Mouse (Mus musculus) testis, postnatal 10 days (tissue): ENCODE measurements around the gene Popdc2.

Experiments
- DNase-seq: peaks from one replicate; pipeline ENCODE4 v3.0.0; 2021; ENCODE audit warnings: low spot score

The Popdc2 gene

GRCm38 (mm10) chr16:38354185-38354913 lies 7.7 kb upstream of the Popdc2 start:
- DNase-seq = no peak

GRCm38 (mm10) chr16:38358256-38358812 lies 3.7 kb upstream of the Popdc2 start:
- DNase-seq = no peak

GRCm38 (mm10) chr16:38359241-38359640 lies 2.8 kb upstream of the Popdc2 start:
- no peak for DNase-seq

GRCm38 (mm10) chr16:38359857-38360256 lies 2.2 kb upstream of the Popdc2 start:
- DNase-seq = no peak

DNA sequence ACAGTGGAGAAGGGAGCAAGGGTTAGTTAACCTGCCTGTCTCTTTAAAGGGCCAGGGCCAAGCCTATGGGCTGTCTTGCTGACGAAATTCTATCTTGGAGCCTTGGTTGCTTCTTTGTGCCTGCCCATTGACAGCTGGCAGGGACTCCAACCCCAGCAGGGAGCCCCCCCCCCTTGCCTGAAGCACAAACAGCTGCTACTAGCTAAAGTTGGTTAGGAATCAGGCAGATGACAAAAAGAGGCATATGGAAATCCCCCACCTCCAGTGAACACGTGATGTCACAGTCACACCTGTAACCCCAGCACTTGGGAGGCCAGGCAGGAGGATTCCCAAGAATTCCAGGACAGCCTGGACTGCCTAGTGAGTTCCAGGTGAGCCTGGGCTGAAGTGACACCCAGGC lies 1.7 kb upstream of the Popdc2 start:
- no peak for DNase-seq

DNA sequence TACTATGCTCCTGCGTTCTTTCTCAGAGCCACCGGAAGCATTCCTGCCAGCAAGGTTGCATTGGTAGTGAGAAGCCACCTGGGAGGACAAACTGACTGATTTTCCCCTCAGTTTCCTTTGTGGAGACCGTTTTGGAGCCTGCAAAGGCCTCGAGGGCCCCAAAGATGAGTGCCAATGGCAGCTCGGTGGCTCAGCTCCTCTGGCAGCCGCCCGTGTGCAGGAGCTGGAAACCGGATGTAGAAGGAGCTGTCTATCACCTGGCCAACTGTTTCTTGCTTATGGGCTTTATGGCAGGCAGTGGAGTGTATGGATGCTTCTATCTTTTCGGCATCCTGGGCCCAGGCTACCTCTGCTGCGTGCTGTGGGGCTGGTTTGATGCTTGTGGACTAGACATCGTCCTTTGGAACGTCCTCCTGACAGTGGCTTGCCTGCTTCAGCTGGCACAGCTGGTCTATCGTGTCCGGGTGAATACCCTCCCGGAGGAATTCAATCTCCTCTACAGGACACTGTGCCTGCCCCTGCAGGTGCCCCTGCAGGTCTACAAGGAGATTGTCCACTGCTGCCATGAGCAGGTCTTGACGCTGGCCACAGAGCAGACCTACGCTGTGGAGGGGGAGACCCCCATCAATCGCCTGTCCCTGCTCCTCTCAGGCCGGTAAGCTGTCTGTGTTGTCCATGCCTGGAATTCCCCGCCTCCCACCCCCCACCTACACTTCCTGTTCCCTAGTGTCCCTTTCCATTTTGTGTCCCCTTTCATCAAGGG lies 665 bp downstream of the Popdc2 start:
- no peak for DNase-seq

DNA sequence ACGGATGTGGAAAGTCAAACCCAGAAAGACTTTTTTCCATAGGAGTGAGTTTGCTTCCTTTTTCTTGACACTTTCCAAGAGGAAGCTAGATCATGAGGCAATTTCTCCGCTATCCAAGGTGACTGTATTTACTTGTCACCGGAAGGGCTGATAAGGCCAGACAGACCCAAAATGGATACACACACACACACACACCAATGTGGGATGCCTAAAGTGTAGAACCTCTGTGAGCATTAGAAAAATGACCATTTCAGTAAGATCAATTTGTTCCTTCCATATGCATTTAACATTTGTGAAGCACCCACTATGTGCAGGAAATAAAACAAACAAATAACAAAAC lies 1.2 kb downstream of the Popdc2 start:
- no peak for DNase-seq

GRCm38 (mm10) chr16:38363657-38364056 lies 1.6 kb downstream of the Popdc2 start:
- no peak for DNase-seq

GRCm38 (mm10) chr16:38365390-38365789 lies 3.4 kb downstream of the Popdc2 start:
- DNase-seq = no peak

DNA sequence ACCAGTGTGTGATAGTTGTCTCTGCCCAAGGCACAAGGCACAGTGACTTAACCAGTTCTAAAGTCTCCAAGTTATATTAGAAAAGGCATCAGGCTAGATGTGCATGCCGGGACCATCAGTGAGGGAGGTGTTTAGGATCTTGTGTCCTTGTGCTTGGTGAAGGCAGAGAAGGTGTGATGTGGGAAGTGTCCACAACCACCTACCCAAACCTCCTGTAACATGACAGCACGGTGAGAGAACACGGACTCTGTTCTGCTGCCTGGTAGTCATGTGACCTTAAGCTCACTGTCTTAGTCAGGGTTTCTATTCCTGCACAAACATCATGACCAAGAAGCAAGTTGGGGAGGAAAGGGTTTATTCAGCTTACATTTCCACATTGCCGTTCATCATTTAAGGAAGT lies 4.2 kb downstream of the Popdc2 start:
- DNase-seq = no peak

GRCm38 (mm10) chr16:38368336-38368735 lies 6.3 kb downstream of the Popdc2 start:
- DNase-seq = no peak

GRCm38 (mm10) chr16:38369000-38369399 lies 7.0 kb downstream of the Popdc2 start:
- no peak for DNase-seq

DNA sequence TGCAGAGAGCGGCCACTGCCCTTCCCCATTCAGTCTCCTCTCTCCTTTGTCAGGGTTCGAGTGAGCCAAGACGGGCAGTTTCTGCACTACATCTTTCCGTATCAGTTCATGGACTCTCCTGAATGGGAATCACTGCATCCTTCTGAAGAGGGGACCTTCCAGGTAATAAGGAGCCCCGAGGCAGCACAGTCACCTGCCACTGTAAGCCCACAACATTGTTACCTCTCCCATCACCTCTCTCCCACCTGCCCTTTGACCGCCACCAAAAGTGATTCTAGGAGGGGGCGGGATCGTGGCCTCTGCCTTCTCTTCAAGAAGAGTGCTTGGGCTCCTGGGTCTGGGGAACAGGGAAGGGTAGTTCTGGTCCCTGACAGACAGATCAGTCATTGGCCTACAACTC lies 7.4 kb downstream of the Popdc2 start:
- DNase-seq = no peak

GRCm38 (mm10) chr16:38369992-38370484 lies 8.0 kb downstream of the Popdc2 start:
- DNase-seq = no peak

DNA sequence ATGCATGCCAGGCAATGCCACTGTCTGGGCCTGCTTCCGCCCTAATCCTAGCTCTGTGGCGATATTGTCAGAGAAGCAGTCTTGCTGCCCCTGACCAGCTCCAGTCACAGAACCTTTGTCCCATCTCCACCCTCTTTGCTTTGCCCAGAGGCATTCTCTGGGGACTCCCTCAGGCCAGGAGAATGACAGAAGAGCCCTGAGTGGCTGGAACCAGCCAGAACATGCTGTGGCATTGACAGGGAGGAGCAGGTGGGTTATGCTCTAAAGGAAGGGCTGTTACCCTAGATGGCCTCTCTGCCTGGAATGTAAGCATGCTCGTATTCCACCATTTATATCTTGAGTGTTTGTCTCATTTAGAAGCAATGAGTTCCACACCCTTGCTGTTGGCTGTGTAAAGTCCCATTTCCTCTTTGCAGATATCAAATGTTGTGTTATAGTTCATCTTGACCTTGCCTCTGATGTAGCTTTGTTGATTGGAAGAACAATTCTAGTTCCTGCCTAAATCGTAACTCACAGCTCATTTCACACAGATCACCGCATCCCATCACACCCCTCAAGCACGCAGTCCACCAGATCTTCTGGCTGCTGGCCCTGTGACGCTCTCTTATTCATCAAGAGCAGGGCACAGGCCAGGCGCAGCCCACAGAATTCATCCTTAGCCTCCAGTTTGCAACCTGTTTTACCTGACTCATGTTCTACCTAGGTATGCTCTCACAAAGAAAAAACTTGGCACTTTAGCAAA lies 8.8 kb downstream of the Popdc2 start:
- DNase-seq = no peak

DNA sequence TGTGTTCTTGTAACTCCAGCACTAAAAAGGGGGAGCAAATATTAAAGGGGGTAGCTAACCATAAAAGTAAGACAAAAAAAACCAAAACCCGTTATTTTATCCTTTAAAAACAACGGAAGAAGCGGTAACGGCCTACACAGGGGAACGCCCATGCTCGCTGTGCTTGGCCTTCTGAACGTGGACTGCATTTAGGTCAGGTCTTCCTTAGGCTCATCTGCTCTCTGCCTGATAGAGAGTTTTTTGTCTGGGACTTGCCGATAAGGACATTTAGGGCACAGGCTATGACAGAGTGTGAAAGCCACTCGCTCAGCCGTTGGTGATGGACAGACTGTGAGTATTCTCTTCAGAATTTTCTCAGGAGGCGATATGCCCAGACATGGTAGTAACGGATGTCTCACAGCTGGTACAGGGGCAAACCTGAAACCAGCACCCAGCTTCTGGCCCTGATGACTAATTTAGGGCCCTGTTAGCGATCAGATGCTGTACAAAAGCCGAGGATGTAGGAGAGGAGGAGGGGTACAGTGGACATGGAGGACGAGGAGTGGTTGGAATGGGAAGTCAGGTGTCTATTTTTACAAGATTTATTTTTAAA lies 9.8 kb downstream of the Popdc2 start:
- DNase-seq = no peak

DNA sequence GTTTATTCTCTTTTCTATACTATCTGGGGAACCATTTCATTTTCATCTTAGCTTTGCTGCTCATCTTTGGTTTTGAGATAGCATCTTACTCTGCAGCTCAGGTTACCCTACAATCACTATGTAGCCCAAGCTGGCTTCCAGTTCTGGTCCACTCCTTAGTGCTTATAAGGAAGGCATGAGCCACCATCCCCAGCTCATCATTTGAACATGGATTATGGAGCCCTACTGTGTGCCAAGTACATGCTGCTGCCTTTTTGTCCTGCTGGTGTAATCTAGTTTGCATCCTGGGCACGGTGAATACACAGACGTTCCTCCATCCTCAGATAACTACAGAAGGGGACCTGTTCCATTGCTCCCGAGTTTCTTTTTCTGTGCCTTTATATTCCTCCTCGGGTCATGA lies 10.9 kb downstream of the Popdc2 start:
- no peak for DNase-seq

DNA sequence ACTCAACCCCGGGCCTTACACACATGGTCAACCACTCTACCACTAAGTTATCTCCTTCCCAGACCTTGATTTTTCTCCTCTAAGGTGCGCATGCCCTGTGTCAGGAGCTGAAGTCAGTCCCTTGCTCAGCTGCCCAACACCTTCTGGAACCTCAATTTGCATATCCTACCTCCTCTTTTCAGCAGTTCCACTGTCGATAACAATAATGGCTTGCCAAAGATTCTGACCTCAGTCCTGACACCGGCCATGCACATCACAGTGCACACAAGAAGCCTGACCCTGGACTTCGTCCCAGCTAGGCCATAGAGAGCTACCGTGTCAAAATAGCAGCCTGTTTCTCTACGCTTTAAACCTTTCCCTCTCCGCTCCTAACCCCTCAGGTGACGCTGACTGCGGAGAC lies 11.4 kb downstream of the Popdc2 start:
- DNase-seq = no peak

- no peak for DNase-seq
Observed at GRCm38 (mm10) chr16:38373941-38374340, 11.9 kb downstream of the Popdc2 start.

DNA sequence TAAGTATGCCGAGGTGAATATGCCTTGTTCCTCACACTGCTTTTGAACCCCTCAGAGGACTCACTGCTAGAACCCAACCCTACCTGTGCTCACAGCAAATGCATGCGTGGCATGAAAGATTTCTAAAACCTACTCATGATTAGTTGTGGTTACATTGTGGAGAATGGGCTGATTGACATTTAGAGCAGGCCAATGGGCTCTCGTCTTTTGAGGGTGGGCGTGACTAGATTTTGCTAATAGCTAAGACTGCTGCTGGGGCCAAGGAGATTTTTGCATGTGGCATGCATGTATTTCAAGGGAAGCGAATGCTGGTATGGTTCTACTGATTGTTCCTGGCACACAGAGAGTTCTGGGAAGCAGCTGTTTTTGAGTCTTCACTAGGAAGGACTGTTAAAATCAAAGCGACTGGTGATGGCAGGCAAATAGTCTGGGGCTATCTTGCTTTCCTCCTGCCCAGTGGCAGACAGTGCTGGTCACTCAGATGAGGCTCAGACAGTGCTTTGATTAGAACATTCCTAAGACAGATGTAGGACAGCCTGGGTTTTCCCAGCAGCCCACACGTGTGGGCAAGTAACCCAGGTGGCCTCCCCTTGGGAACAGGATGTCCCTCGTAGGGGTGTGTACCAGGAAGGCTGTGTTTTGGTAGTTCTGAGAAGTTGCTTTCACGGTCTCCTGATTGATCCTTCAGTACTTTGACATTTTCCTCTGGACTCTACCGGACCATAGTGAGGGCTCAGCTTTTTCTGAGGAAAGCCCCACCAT lies 12.6 kb downstream of the Popdc2 start:
- DNase-seq = no peak

- DNase-seq = no peak
Observed at GRCm38 (mm10) chr16:38375182-38375581, 13.2 kb downstream of the Popdc2 start.
